Mouse (Mus musculus): ENCODE results near the gene Agap1. TPM values are rescaled to one million over a fixed set of nuclear protein-coding genes. Genes with fewer than 3 reads are reported as not detected.

The Agap1 gene
- polyA plus RNA-seq, 1 experiment from 2014 or later: 4.2 TPM

- H3K4me3 ChIP-seq (ENCODE audit: low read depth, low read length): no peak overlapping the region
- H3K27ac ChIP-seq (replicated peaks): no peak overlapping the region
- WGBS: 64% methylated on average over 11 of the region's 11 CpGs
- H3K36me3 ChIP-seq (ENCODE audit: control insufficient read depth, insufficient read depth, low read length): no peaks in the 10 kb centered on the region
- no peaks in the 10 kb centered on the region for H3K4me1 ChIP-seq (replicated peaks; ENCODE audit: control insufficient read depth, insufficient read depth)
- no peak for DNase-seq (ENCODE audit: low spot score)
- no peaks in the 10 kb centered on the region for H3K9me3 ChIP-seq (ENCODE audit: control insufficient read depth, low read length)
- no peaks in the 10 kb centered on the region for H3K27me3 ChIP-seq (ENCODE audit: control insufficient read depth, insufficient read depth, low read length)
- ATAC-seq (ENCODE audit: low FRiP score, low TSS enrichment): peak; percentile 19; the same call in 1 of the 2 replicates
- H3K9ac ChIP-seq (ENCODE audit: low read length): no peak overlapping the region; the same call in 1 of the 2 replicates
- no peak for TF ChIP-seq EP300 (optimal IDR thresholded peaks at IDR 0.05)
- no peak for TF ChIP-seq CTCF (IDR thresholded peaks at IDR 0.05; ENCODE audit: low read depth)
- H3K4me2 ChIP-seq (replicated peaks; ENCODE audit: low read depth): no peak overlapping the region
Measured at GRCm38 (mm10) chr1:89644120-89644519, 189.5 kb downstream of the Agap1 start.

GRCm38 (mm10) chr1:89646326-89647018, 191.9 kb downstream of the Agap1 start:
- H3K9ac ChIP-seq (ENCODE audit: low read length): no peak overlapping the region
- H3K36me3 ChIP-seq (ENCODE audit: control insufficient read depth, insufficient read depth, low read length): no peaks in the 10 kb centered on the region
- ATAC-seq (ENCODE audit: low FRiP score, low TSS enrichment) (peak; percentile 76), DNase-seq (ENCODE audit: low spot score) (peak; percentile 83)
- WGBS: 19% methylated on average over 4 of the region's 4 CpGs
- H3K27me3 ChIP-seq (ENCODE audit: control insufficient read depth, insufficient read depth, low read length): no peaks in the 10 kb centered on the region
- H3K27ac ChIP-seq (replicated peaks): no peak overlapping the region
- no peaks in the 10 kb centered on the region for H3K4me1 ChIP-seq (replicated peaks; ENCODE audit: control insufficient read depth, insufficient read depth)
- no peak for TF ChIP-seq EP300 (optimal IDR thresholded peaks at IDR 0.05)
- TF ChIP-seq CTCF (IDR thresholded peaks at IDR 0.05; ENCODE audit: low read depth): peak; percentile 99
- peak overlapping the region; percentile 37 for H3K4me2 ChIP-seq (replicated peaks; ENCODE audit: low read depth)
- H3K9me3 ChIP-seq (ENCODE audit: control insufficient read depth, low read length): no peaks in the 10 kb centered on the region
- no peak overlapping the region for H3K4me3 ChIP-seq (ENCODE audit: low read depth, low read length)

GRCm38 (mm10) chr1:89647505-89647904, 192.9 kb downstream of the Agap1 start:
- 60% methylated on average over 8 of the region's 8 CpGs for WGBS
- ATAC-seq (ENCODE audit: low FRiP score, low TSS enrichment): no peak

GRCm38 (mm10) chr1:89650557-89650956, 196.0 kb downstream of the Agap1 start:
- no peaks in the 10 kb centered on the region for H3K9me3 ChIP-seq (ENCODE audit: control insufficient read depth, low read length)
- no peak overlapping the region for H3K9ac ChIP-seq (ENCODE audit: low read length)
- DNase-seq (ENCODE audit: low spot score): no peak
- H3K27ac ChIP-seq (replicated peaks): no peak overlapping the region
- H3K4me3 ChIP-seq (ENCODE audit: low read depth, low read length): no peak overlapping the region
- no peaks in the 10 kb centered on the region for H3K4me1 ChIP-seq (replicated peaks; ENCODE audit: control insufficient read depth, insufficient read depth)
- H3K27me3 ChIP-seq (ENCODE audit: control insufficient read depth, insufficient read depth, low read length): no peaks in the 10 kb centered on the region
- TF ChIP-seq CTCF (IDR thresholded peaks at IDR 0.05; ENCODE audit: low read depth) (no peak), EP300 (optimal IDR thresholded peaks at IDR 0.05) (no peak)
- no peak overlapping the region for H3K4me2 ChIP-seq (replicated peaks; ENCODE audit: low read depth)
- no peaks in the 10 kb centered on the region for H3K36me3 ChIP-seq (ENCODE audit: control insufficient read depth, insufficient read depth, low read length)
- no peak for ATAC-seq (ENCODE audit: low FRiP score, low TSS enrichment)
- WGBS: 83% methylated on average over 7 of the region's 7 CpGs

More at GRCm38 (mm10) chr1:89647505-89647904, 192.9 kb downstream of the Agap1 start:
- no peak for DNase-seq (ENCODE audit: low spot score)
- TF ChIP-seq EP300 (optimal IDR thresholded peaks at IDR 0.05) (no peak), CTCF (IDR thresholded peaks at IDR 0.05; ENCODE audit: low read depth) (no peak)
- H3K4me1 ChIP-seq (replicated peaks; ENCODE audit: control insufficient read depth, insufficient read depth): no peaks in the 10 kb centered on the region
- no peak overlapping the region for H3K4me2 ChIP-seq (replicated peaks; ENCODE audit: low read depth)
- H3K4me3 ChIP-seq (ENCODE audit: low read depth, low read length): no peak overlapping the region
- H3K9me3 ChIP-seq (ENCODE audit: control insufficient read depth, low read length): no peaks in the 10 kb centered on the region
- H3K9ac ChIP-seq (ENCODE audit: low read length): no peak overlapping the region
- H3K36me3 ChIP-seq (ENCODE audit: control insufficient read depth, insufficient read depth, low read length): no peaks in the 10 kb centered on the region
- H3K27me3 ChIP-seq (ENCODE audit: control insufficient read depth, insufficient read depth, low read length): no peaks in the 10 kb centered on the region
- no peak overlapping the region for H3K27ac ChIP-seq (replicated peaks)

- H3K9ac ChIP-seq (ENCODE audit: low read length): no peak overlapping the region
- no peaks in the 10 kb centered on the region for H3K9me3 ChIP-seq (ENCODE audit: control insufficient read depth, low read length)
- DNase-seq (ENCODE audit: low spot score) (no peak), ATAC-seq (ENCODE audit: low FRiP score, low TSS enrichment) (no peak)
- no peaks in the 10 kb centered on the region for H3K36me3 ChIP-seq (ENCODE audit: control insufficient read depth, insufficient read depth, low read length)
- no peak overlapping the region for H3K4me2 ChIP-seq (replicated peaks; ENCODE audit: low read depth)
- H3K4me1 ChIP-seq (replicated peaks; ENCODE audit: control insufficient read depth, insufficient read depth): no peaks in the 10 kb centered on the region
- H3K4me3 ChIP-seq (ENCODE audit: low read depth, low read length): no peak overlapping the region
- H3K27me3 ChIP-seq (ENCODE audit: control insufficient read depth, insufficient read depth, low read length): no peaks in the 10 kb centered on the region
- no peak overlapping the region for H3K27ac ChIP-seq (replicated peaks)
- WGBS: 97% methylated on average over 3 of the region's 3 CpGs
- TF ChIP-seq EP300 (optimal IDR thresholded peaks at IDR 0.05) (no peak), CTCF (IDR thresholded peaks at IDR 0.05; ENCODE audit: low read depth) (no peak)
Measured at GRCm38 (mm10) chr1:89656167-89656566, 201.6 kb downstream of the Agap1 start.

- no peaks in the 10 kb centered on the region for H3K36me3 ChIP-seq (ENCODE audit: control insufficient read depth, insufficient read depth, low read length)
- no peaks in the 10 kb centered on the region for H3K4me1 ChIP-seq (replicated peaks; ENCODE audit: control insufficient read depth, insufficient read depth)
- H3K4me3 ChIP-seq (ENCODE audit: low read depth, low read length): no peak overlapping the region
- TF ChIP-seq CTCF (IDR thresholded peaks at IDR 0.05; ENCODE audit: low read depth): no peak
- H3K27ac ChIP-seq (replicated peaks): no peak overlapping the region
- H3K27me3 ChIP-seq (ENCODE audit: control insufficient read depth, insufficient read depth, low read length): no peaks in the 10 kb centered on the region
- no peak overlapping the region; the same call in 1 of the 2 replicates for H3K4me2 ChIP-seq (replicated peaks; ENCODE audit: low read depth)
- ATAC-seq (ENCODE audit: low FRiP score, low TSS enrichment) (no peak), DNase-seq (ENCODE audit: low spot score) (peak; percentile 40)
- no peak overlapping the region for H3K9ac ChIP-seq (ENCODE audit: low read length)
- whole genome bisulfite sequencing: 44% methylated on average over 11 of the region's 11 CpGs
- no peaks in the 10 kb centered on the region for H3K9me3 ChIP-seq (ENCODE audit: control insufficient read depth, low read length)
Measured at GRCm38 (mm10) chr1:89656643-89657321, 202.2 kb downstream of the Agap1 start.

All from stomach, postnatal 0 days (tissue).